19 mouse cellular contexts compared by ENCODE assay signal in the genomic region with DNA sequence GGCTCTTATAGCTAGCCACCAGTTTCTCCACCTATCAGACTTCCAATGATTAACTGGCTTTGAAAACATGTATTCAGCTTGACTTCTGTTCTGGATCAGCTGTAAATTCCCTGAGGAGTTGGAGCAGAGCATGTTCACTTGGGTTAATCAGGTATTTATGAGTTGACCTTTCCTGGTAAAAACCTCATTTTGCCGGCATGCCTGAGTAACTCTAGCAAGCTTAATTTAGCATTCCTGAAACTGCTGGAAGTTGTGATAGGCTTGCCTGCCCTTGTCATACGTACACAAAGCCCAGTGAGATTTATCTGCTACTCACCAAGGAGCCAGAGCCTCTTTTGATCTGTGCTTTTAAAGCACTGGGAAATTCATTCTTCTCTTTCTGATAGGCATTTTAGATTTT. TPM values are rescaled to one million over a fixed set of nuclear protein-coding genes. Genes with fewer than 3 reads are reported as not detected.
A peak's percentile ranks its signal among the peaks of the same experiment; 100 is the strongest.
DNase-seq lines count a peak whose midpoint lies in the region; ATAC-seq and TF ChIP-seq lines count a peak whose summit lies in the region.
"Had no signal": no experiment of that assay in that cellular context is flagged by ENCODE, and none has a peak within 500 bp of the region (broad histone marks: within the 10 kb centered on the region; RNA-seq: fewer than 3 reads in every experiment).

No protein-coding gene starts in this region.

- WGBS in midbrain, postnatal 0 days, result 10% methylated on average over 2 of the region's 2 CpGs
- 3% methylated on average over 2 of the region's 2 CpGs for WGBS in midbrain, embryonic 13.5 days
- 8% methylated on average over 2 of the region's 2 CpGs for WGBS in kidney, embryonic 16.5 days
- 17% methylated on average over 2 of the region's 2 CpGs for WGBS in hindbrain, postnatal 0 days

- no peak overlapping the region for H3K9ac ChIP-seq in midbrain, postnatal 0 days (replicated peaks; ENCODE audit: low read length, poor library complexity, severe bottlenecking)
- H3K9ac ChIP-seq in midbrain, embryonic 13.5 days (replicated peaks), result no peak overlapping the region
- no peak overlapping the region for H3K9ac ChIP-seq in kidney, embryonic 16.5 days (replicated peaks; ENCODE audit: low read length)
- H3K9ac ChIP-seq in hindbrain, postnatal 0 days (replicated peaks; ENCODE audit: low read length), result no peak overlapping the region
- H3K9ac ChIP-seq: forebrain, embryonic 12.5 days; hindbrain, embryonic 15.5 days; stomach, embryonic 15.5 days had no signal

- H3K36me3 ChIP-seq in midbrain, postnatal 0 days (ENCODE audit: insufficient read depth, low read length), result no peaks in the 10 kb centered on the region
- no peaks in the 10 kb centered on the region for H3K36me3 ChIP-seq in midbrain, embryonic 13.5 days
- H3K36me3 ChIP-seq in kidney, embryonic 16.5 days (ENCODE audit: insufficient read depth, low read length), result no peaks in the 10 kb centered on the region
- no peaks in the 10 kb centered on the region for H3K36me3 ChIP-seq in hindbrain, postnatal 0 days (ENCODE audit: insufficient read depth, low read length)
- H3K36me3 ChIP-seq: forebrain, embryonic 12.5 days; heart, embryonic 10.5 days; hindbrain, embryonic 15.5 days; stomach, embryonic 15.5 days had no signal

- no peak overlapping the region for H3K27ac ChIP-seq in midbrain, postnatal 0 days (ENCODE audit: low read depth, low read length)
- no peak overlapping the region for H3K27ac ChIP-seq in midbrain, embryonic 13.5 days
- no peak overlapping the region for H3K27ac ChIP-seq in kidney, embryonic 16.5 days (ENCODE audit: low read length)
- H3K27ac ChIP-seq in hindbrain, postnatal 0 days, result no peak overlapping the region
- H3K27ac ChIP-seq: forebrain, embryonic 12.5 days; heart, embryonic 10.5 days; hindbrain, embryonic 15.5 days; left cerebral cortex, adult 2 months; stomach, embryonic 15.5 days had no signal

- no peak for TF ChIP-seq CTCF in midbrain, postnatal 0 days (IDR thresholded peaks at IDR 0.05)
- no peak for TF ChIP-seq CTCF in hindbrain, postnatal 0 days (IDR thresholded peaks at IDR 0.05; ENCODE audit: low read depth)

- no peaks in the 10 kb centered on the region for H3K27me3 ChIP-seq in midbrain, postnatal 0 days (ENCODE audit: insufficient read depth, low read length)
- no peaks in the 10 kb centered on the region for H3K27me3 ChIP-seq in midbrain, embryonic 13.5 days
- peaks cover 27% of the 10 kb centered on the region for H3K27me3 ChIP-seq in kidney, embryonic 16.5 days (ENCODE audit: insufficient read depth, low read length)
- H3K27me3 ChIP-seq in hindbrain, postnatal 0 days (ENCODE audit: insufficient read depth, low read length), result no peaks in the 10 kb centered on the region
- H3K27me3 ChIP-seq: forebrain, embryonic 12.5 days; hindbrain, embryonic 15.5 days; stomach, embryonic 15.5 days had no signal

- no peak for ATAC-seq in midbrain, postnatal 0 days (ENCODE audit: low FRiP score)
- no peak for ATAC-seq in midbrain, embryonic 13.5 days
- ATAC-seq in kidney, embryonic 16.5 days (ENCODE audit: low FRiP score, low TSS enrichment), result peak; percentile 79
- ATAC-seq in hindbrain, postnatal 0 days, result no peak
- ATAC-seq: midbrain, embryonic 16.5 days had no signal

- H3K9me3 ChIP-seq in midbrain, postnatal 0 days (ENCODE audit: low read length), result no peaks in the 10 kb centered on the region
- H3K9me3 ChIP-seq in midbrain, embryonic 13.5 days, result no peaks in the 10 kb centered on the region
- H3K9me3 ChIP-seq in kidney, embryonic 16.5 days (ENCODE audit: low read length), result 0 out of 2 replicates have a peak, but pooled peaks cover 4% of the 10 kb centered on the region
- H3K9me3 ChIP-seq in hindbrain, postnatal 0 days (ENCODE audit: low read length), result no peaks in the 10 kb centered on the region
- H3K9me3 ChIP-seq: forebrain, embryonic 12.5 days; G1E; heart, embryonic 10.5 days; hindbrain, embryonic 15.5 days; stomach, embryonic 15.5 days had no signal

- peak; percentile 13 for DNase-seq in midbrain, postnatal 0 days (ENCODE audit: low spot score)
- peak; percentile 62 for DNase-seq in forelimb bud, embryonic 11.5 days (ENCODE audit: low read depth, low spot score)
- DNase-seq in yolk sac, embryonic 10.5 days (ENCODE audit: low spot score), result peak; percentile 32
- no peak for DNase-seq in lung, postnatal 36 days
- no peak for DNase-seq in hindbrain, postnatal 0 days (ENCODE audit: low spot score)
- DNase-seq: adrenal gland, postnatal 36 days; cerebellum, adult 9-11 months; gastrocnemius, postnatal 10 days; heart, postnatal 14 days; spleen, adult 18-20 months had no signal

- H3K4me2 ChIP-seq in midbrain, postnatal 0 days (ENCODE audit: low read depth, low read length, poor library complexity, severe bottlenecking), result no peak overlapping the region
- no peak overlapping the region for H3K4me2 ChIP-seq in midbrain, embryonic 13.5 days (replicated peaks)
- H3K4me2 ChIP-seq in kidney, embryonic 16.5 days (replicated peaks; ENCODE audit: low read depth, low read length), result no peak overlapping the region
- no peak overlapping the region for H3K4me2 ChIP-seq in hindbrain, postnatal 0 days (ENCODE audit: low read depth, low read length)
- H3K4me2 ChIP-seq: forebrain, embryonic 12.5 days; hindbrain, embryonic 15.5 days; stomach, embryonic 15.5 days had no signal

- H3K4me1 ChIP-seq in midbrain, postnatal 0 days (ENCODE audit: insufficient read depth, low read length), result no peaks in the 10 kb centered on the region
- 0 out of 2 replicates have a peak, but pooled peaks cover 8% of the 10 kb centered on the region for H3K4me1 ChIP-seq in midbrain, embryonic 13.5 days (replicated peaks)
- H3K4me1 ChIP-seq in kidney, embryonic 16.5 days (ENCODE audit: insufficient read depth, low read length), result peaks cover 6% of the 10 kb centered on the region; the same call in 1 of the 2 replicates
- H3K4me1 ChIP-seq in hindbrain, postnatal 0 days (ENCODE audit: insufficient read depth, low read length), result no peaks in the 10 kb centered on the region
- H3K4me1 ChIP-seq: hindbrain, embryonic 15.5 days; stomach, embryonic 15.5 days had no signal

- no peak overlapping the region for H3K4me3 ChIP-seq in midbrain, postnatal 0 days (ENCODE audit: low read depth, low read length)
- no peak overlapping the region for H3K4me3 ChIP-seq in midbrain, embryonic 13.5 days (replicated peaks)
- H3K4me3 ChIP-seq in kidney, embryonic 16.5 days (ENCODE audit: low read length), result no peak overlapping the region
- H3K4me3 ChIP-seq in hindbrain, postnatal 0 days (ENCODE audit: low read length), result no peak overlapping the region
- H3K4me3 ChIP-seq: forebrain, embryonic 12.5 days; heart, embryonic 10.5 days; hindbrain, embryonic 15.5 days; left cerebral cortex, adult 2 months; stomach, embryonic 15.5 days had no signal

RNA-seq across cellular contexts. Expression of a gene that starts 25.6 kb away (rescaled TPM):
- total RNA-seq in midbrain, postnatal 0 days (2014; rRNA removed), result 26.6 and 30.7 TPM in 2 replicates
- 15.4 and 17.1 TPM in 2 replicates for polyA plus RNA-seq in midbrain, postnatal 0 days (2015; fragmentation: Nextera tagmentation; extraction: Ambion mirVana)
- 8.1 and 8.5 TPM in 2 replicates for polyA plus RNA-seq in midbrain, embryonic 13.5 days (2015; fragmentation: Nextera tagmentation; extraction: Ambion mirVana)
- 14.8 and 17.0 TPM in 2 replicates for polyA plus RNA-seq in kidney, embryonic 16.5 days (2015; fragmentation: Nextera tagmentation; extraction: Ambion mirVana)
- 32.9 and 34.6 TPM in 2 replicates for total RNA-seq in hindbrain, postnatal 0 days (2014; rRNA removed)
- polyA plus RNA-seq in hindbrain, postnatal 0 days (2015; fragmentation: Nextera tagmentation; extraction: Ambion mirVana), result 17.5 and 17.9 TPM in 2 replicates

RNA-seq across cellular contexts. Expression of a gene that starts 37.4 kb away (rescaled TPM):
- total RNA-seq in midbrain, postnatal 0 days (2014; rRNA removed), result 11.0 and 11.3 TPM in 2 replicates
- 15.8 and 17.2 TPM in 2 replicates for polyA plus RNA-seq in midbrain, postnatal 0 days (2015; fragmentation: Nextera tagmentation; extraction: Ambion mirVana)
- polyA plus RNA-seq in midbrain, embryonic 13.5 days (2015; fragmentation: Nextera tagmentation; extraction: Ambion mirVana), result 14.4 and 17.6 TPM in 2 replicates
- polyA plus RNA-seq in kidney, embryonic 16.5 days (2015; fragmentation: Nextera tagmentation; extraction: Ambion mirVana), result 61.2 and 64.9 TPM in 2 replicates
- 12.8 and 17.0 TPM in 2 replicates for total RNA-seq in hindbrain, postnatal 0 days (2014; rRNA removed)
- 22.1 and 22.6 TPM in 2 replicates for polyA plus RNA-seq in hindbrain, postnatal 0 days (2015; fragmentation: Nextera tagmentation; extraction: Ambion mirVana)

Comparison
In these comparisons a context has a peak if more than half of its experiments do, and no peak if none do; other contexts are left out.
1. DNase-seq: peak in midbrain, postnatal 0 days (single experiment), forelimb bud, embryonic 11.5 days (single experiment) and yolk sac, embryonic 10.5 days (single experiment); none in lung, postnatal 36 days (single experiment) and hindbrain, postnatal 0 days (single experiment).